Mouse (Mus musculus): ENCODE data around the gene Kcnk3. TPM values are rescaled to one million over a fixed set of nuclear protein-coding genes. Genes with fewer than 3 reads are reported as not detected.

The Kcnk3 gene
- total and polyA plus RNA-seq, 2 experiments from 2014 or later, result 12.7 to 23.2 TPM

DNA sequence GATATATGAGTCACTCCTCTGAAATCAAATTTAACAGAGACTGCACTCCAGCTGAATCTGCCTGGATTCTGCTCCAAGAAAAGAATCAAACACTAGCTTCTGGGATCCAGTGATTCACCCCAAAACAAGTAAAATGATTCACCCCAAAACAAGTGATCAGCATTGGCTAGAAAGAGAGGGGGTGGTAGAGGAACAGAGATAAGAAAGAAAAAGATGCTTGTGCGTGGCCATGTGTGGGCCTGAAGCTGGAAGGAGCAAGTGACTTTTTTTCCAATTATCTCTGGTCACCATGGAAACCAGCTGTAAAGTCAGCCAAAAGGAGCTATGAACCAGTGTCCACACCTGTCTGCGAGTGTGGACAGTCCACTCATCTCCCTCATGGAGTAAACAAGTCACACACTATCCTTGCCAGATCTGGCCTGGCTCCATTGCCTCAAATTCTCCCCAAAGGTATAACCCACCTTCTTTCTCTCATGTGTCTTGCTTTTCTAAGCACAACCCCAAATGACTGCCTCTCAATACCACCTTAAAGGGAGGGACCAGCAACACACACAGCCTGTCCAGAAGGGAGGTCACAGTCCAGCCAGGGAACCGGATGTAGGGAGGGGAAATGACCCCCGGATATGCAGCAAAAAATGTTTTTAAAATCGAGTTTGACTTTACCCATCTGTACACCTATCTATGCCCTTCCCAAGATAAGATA lies 55.7 kb downstream of the Kcnk3 start:
- no peaks in the 10 kb centered on the region for H3K36me3 ChIP-seq (ENCODE audit: insufficient read depth, low read length)
- ATAC-seq (no peak), DNase-seq (ENCODE audit: low spot score) (no peak)
- no peak overlapping the region for H3K27ac ChIP-seq
- H3K9me3 ChIP-seq (ENCODE audit: low read length), result no peaks in the 10 kb centered on the region
- no peak overlapping the region for H3K4me2 ChIP-seq (ENCODE audit: low read depth, low read length)
- no peak overlapping the region for H3K4me3 ChIP-seq (ENCODE audit: low read length)
- no peak for TF ChIP-seq CTCF (IDR thresholded peaks at IDR 0.05; ENCODE audit: low read depth)
- no peaks in the 10 kb centered on the region for H3K27me3 ChIP-seq (ENCODE audit: insufficient read depth, low read length)
- 60% methylated on average over 5 of the region's 5 CpGs for WGBS
- H3K9ac ChIP-seq (replicated peaks; ENCODE audit: low read length), result no peak overlapping the region
- peaks cover 5% of the 10 kb centered on the region; the same call in 1 of the 2 replicates for H3K4me1 ChIP-seq (ENCODE audit: insufficient read depth, low read length)

GRCm38 (mm10) chr5:30646036-30646435 lies 58.1 kb downstream of the Kcnk3 start:
- H3K36me3 ChIP-seq (ENCODE audit: insufficient read depth, low read length), result no peaks in the 10 kb centered on the region
- no peak overlapping the region for H3K9ac ChIP-seq (replicated peaks; ENCODE audit: low read length)
- H3K27ac ChIP-seq, result no peak overlapping the region
- ATAC-seq (no peak), DNase-seq (ENCODE audit: low spot score) (no peak)
- H3K4me1 ChIP-seq (ENCODE audit: insufficient read depth, low read length), result peaks cover 9% of the 10 kb centered on the region; the same call in 1 of the 2 replicates
- no peaks in the 10 kb centered on the region for H3K9me3 ChIP-seq (ENCODE audit: low read length)
- TF ChIP-seq CTCF (IDR thresholded peaks at IDR 0.05; ENCODE audit: low read depth), result no peak
- H3K27me3 ChIP-seq (ENCODE audit: insufficient read depth, low read length), result no peaks in the 10 kb centered on the region
- no peak overlapping the region for H3K4me2 ChIP-seq (ENCODE audit: low read depth, low read length)
- H3K4me3 ChIP-seq (ENCODE audit: low read length), result no peak overlapping the region
- 73% methylated on average over 2 of the region's 2 CpGs for WGBS

DNA sequence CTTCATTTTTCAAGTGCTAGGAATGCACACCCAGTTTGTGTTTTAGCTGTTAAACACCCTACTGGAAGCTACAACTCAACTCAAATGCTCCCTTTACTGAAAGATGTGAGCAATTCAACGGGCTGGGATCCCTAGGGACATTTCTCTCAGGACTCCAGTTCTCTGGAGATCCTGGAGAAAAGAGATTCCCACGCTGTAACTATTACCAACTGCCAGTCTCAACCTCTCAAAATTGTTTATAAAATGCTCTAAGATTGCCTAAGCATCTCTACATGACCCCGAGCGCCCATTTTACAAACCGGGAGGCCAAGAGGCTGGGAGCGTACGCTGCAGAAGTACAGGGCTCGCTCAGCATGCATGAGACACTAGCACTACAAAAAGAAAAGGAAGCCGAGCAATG lies 59.4 kb downstream of the Kcnk3 start:
- Histone ChIP-seq H3K9me3 (ENCODE audit: low read length) (no peaks in the 10 kb centered on the region), H3K27me3 (ENCODE audit: insufficient read depth, low read length) (no peaks in the 10 kb centered on the region), H3K4me1 (ENCODE audit: insufficient read depth, low read length) (peaks cover 9% of the 10 kb centered on the region; the same call in 1 of the 2 replicates), H3K27ac (peak overlapping the region; percentile 77), H3K9ac (replicated peaks; ENCODE audit: low read length) (peak overlapping the region; percentile 76), H3K36me3 (ENCODE audit: insufficient read depth, low read length) (peaks cover 5% of the 10 kb centered on the region; the same call in 1 of the 2 replicates), H3K4me2 (ENCODE audit: low read depth, low read length) (peak overlapping the region; percentile 99), H3K4me3 (ENCODE audit: low read length) (peak overlapping the region; percentile 80)
- DNase-seq (ENCODE audit: low spot score) (peak; percentile 32), ATAC-seq (no peak)
- 11% methylated on average over 9 of the region's 9 CpGs for WGBS
- TF ChIP-seq CTCF (IDR thresholded peaks at IDR 0.05; ENCODE audit: low read depth), result no peak

DNA sequence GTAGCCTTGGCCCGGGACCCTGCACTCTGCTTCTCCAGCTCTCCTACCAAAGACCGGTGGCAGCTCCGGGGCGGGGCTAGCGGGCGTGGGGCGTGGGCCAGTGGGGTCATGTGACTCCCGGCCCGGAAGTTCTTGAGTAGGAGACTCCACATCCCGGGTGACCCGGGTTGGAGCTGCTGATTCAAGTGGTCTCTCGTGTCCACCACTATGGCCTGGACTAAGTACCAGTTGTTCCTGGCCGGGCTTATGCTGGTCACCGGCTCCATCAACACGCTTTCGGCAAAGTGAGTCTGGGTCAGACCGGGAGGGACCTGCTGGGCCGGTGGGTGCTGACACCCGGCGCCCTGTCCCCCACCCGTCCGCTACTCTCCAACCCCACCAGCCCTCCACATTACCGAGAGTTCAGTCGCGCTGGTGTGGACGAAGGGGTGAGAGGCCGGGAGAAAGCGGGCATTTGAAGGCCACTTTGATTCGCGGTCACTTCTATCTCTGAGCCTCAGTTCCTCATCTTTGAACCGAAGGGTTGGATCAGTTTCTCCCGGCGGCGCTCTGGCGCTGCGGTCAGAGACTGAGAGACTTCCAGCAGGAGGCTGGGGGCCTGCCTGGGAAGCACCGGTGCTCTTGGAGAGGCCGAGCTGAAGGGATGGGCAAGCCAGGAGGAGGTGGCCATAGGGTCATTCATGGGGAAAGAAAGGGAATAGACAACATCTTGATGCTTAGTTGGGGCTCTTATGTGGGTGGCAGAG lies 60.0 kb downstream of the Kcnk3 start, which contains the start of gene Slc35f6:
Gene Slc35f6, plus strand, starts transcription at position 119 of the 746 bp plus-strand sequence.
- Histone ChIP-seq H3K27ac (peak within 1 kb of the TSS; percentile 77), H3K4me1 (ENCODE audit: insufficient read depth, low read length) (peaks cover 9% of the 10 kb centered on the region; the same call in 1 of the 2 replicates), H3K9ac (replicated peaks; ENCODE audit: low read length) (peak within 1 kb of the TSS; percentile 76), H3K4me3 (ENCODE audit: low read length) (peak within 1 kb of the TSS; percentile 80), H3K27me3 (ENCODE audit: insufficient read depth, low read length) (no peaks in the 10 kb centered on the region), H3K36me3 (ENCODE audit: insufficient read depth, low read length) (peaks cover 5% of the 10 kb centered on the region; the same call in 1 of the 2 replicates), H3K4me2 (ENCODE audit: low read depth, low read length) (peak within 1 kb of the TSS; percentile 99), H3K9me3 (ENCODE audit: low read length) (no peaks in the 10 kb centered on the region)
- no peak for TF ChIP-seq CTCF (IDR thresholded peaks at IDR 0.05; ENCODE audit: low read depth)
- peak; percentile 97 for ATAC-seq
- DNase-seq (ENCODE audit: low spot score), result peak; percentile 92
- under 1% methylated on average over 38 of the region's 38 CpGs for WGBS

GRCm38 (mm10) chr5:30649558-30649957 lies 61.6 kb downstream of the Kcnk3 start:
- no peak overlapping the region for H3K9ac ChIP-seq (replicated peaks; ENCODE audit: low read length)
- H3K36me3 ChIP-seq (ENCODE audit: insufficient read depth, low read length), result peaks cover 5% of the 10 kb centered on the region; the same call in 1 of the 2 replicates
- no peak overlapping the region for H3K4me3 ChIP-seq (ENCODE audit: low read length)

GRCm38 (mm10) chr5:30650756-30651155 lies 62.8 kb downstream of the Kcnk3 start:
- no peak for TF ChIP-seq CTCF (IDR thresholded peaks at IDR 0.05; ENCODE audit: low read depth)
- ATAC-seq, result no peak

More at GRCm38 (mm10) chr5:30649558-30649957, 61.6 kb downstream of the Kcnk3 start:
- no peaks in the 10 kb centered on the region for H3K9me3 ChIP-seq (ENCODE audit: low read length)
- 80% methylated on average over 4 of the region's 4 CpGs for WGBS
- no peak for TF ChIP-seq CTCF (IDR thresholded peaks at IDR 0.05; ENCODE audit: low read depth)
- no peak overlapping the region for H3K27ac ChIP-seq
- H3K4me2 ChIP-seq (ENCODE audit: low read depth, low read length), result no peak overlapping the region
- H3K27me3 ChIP-seq (ENCODE audit: insufficient read depth, low read length), result no peaks in the 10 kb centered on the region
- ATAC-seq, result no peak
- H3K4me1 ChIP-seq (ENCODE audit: insufficient read depth, low read length), result peaks cover 9% of the 10 kb centered on the region; the same call in 1 of the 2 replicates
- DNase-seq (ENCODE audit: low spot score), result no peak

More at GRCm38 (mm10) chr5:30650756-30651155, 62.8 kb downstream of the Kcnk3 start:
- no peak for DNase-seq (ENCODE audit: low spot score)
- Histone ChIP-seq H3K27me3 (ENCODE audit: insufficient read depth, low read length) (no peaks in the 10 kb centered on the region), H3K27ac (no peak overlapping the region), H3K9ac (replicated peaks; ENCODE audit: low read length) (no peak overlapping the region), H3K9me3 (ENCODE audit: low read length) (no peaks in the 10 kb centered on the region), H3K36me3 (ENCODE audit: insufficient read depth, low read length) (peaks cover 11% of the 10 kb centered on the region), H3K4me3 (ENCODE audit: low read length) (no peak overlapping the region), H3K4me1 (ENCODE audit: insufficient read depth, low read length) (peaks cover 9% of the 10 kb centered on the region; the same call in 1 of the 2 replicates), H3K4me2 (ENCODE audit: low read depth, low read length) (no peak overlapping the region)
- WGBS, result 83% methylated on average over 3 of the region's 3 CpGs

Measured in hindbrain, postnatal 0 days (tissue).